Mouse (Mus musculus) intestine, embryonic 14.5 days (tissue): ENCODE measurements at regions not wholly inside any gene's neighbourhood (a gene's known extent, or its start where the extent isn't known, plus 50 kb on each side); places are given as distances from the start of the nearest gene placed in this dataset.
"Not testable (repeated sequence)": the region's sequence is repeated elsewhere in the genome, so short reads cannot be mapped to it uniquely, and the experiment has no call there.

Experiments used
- ATAC-seq: fragments of 200-750 bp; cut with Nextera tagmentation; replicated peaks from 2 replicates; pipeline ENCODE4 v1.8.0; 2017; ENCODE audit warnings: low read depth, moderate number of reproducible peaks, moderate TSS enrichment, moderate library complexity; ENCODE audit not compliant: low FRiP score, low TSS enrichment
- DNase-seq: peaks from one replicate; pipeline ENCODE4 v3.0.0-alpha.2; 2018; ENCODE audit warnings: low spot score
- H3K27ac ChIP-seq: fragments of 300-500 bp; sonication (generic); 2 replicates; pipeline ENCODE4 v1.5.1; 2014; ENCODE audit warnings: low read depth, mild to moderate bottlenecking, control low read depth
- H3K27me3 ChIP-seq: fragments of 300-500 bp; sonication (generic); replicated peaks from 2 replicates; pipeline ENCODE4 v1.6.1; 2014; ENCODE audit warnings: low read length, control low read depth; ENCODE audit not compliant: control insufficient read depth, insufficient read depth
- H3K36me3 ChIP-seq: fragments of 300-500 bp; sonication (generic); 2 replicates; pipeline ENCODE4 v1.6.1; 2014; ENCODE audit warnings: low read length, control low read depth; ENCODE audit not compliant: control insufficient read depth, insufficient read depth
- H3K4me1 ChIP-seq: fragments of 300-500 bp; sonication (generic); replicated peaks from 2 replicates; pipeline ENCODE4 v1.6.1; 2014; ENCODE audit warnings: low read length, control low read depth, mixed read lengths; ENCODE audit not compliant: control insufficient read depth, insufficient read depth
- H3K4me2 ChIP-seq: fragments of 300-500 bp; sonication (generic); 2 replicates; pipeline ENCODE4 v1.6.1; 2014; ENCODE audit warnings: low read length
- H3K4me3 ChIP-seq: fragments of 300-500 bp; sonication (generic); 2 replicates; pipeline ENCODE4 v1.5.1; 2014; ENCODE audit warnings: low read depth, low read length, control low read depth, mixed read lengths
- H3K9ac ChIP-seq: fragments of 300-500 bp; sonication (generic); 2 replicates; pipeline ENCODE4 v1.6.1; 2014; ENCODE audit warnings: mild to moderate bottlenecking, low read length
- H3K9me3 ChIP-seq: fragments of 300-500 bp; sonication (generic); 2 replicates; pipeline ENCODE4 v1.6.1; 2016; ENCODE audit warnings: low read length, control low read depth; ENCODE audit not compliant: control insufficient read depth
- WGBS: fragments of 180-500 bp; shearing (Covaris S2); extraction: QIAGEN DNeasy Blood & Tissue Kit; methylation state at CpG from one replicate; pipeline ENCODE4 v1.1.7; 2014; 5-methylcytosine and 5-hydroxymethylcytosine counted together

GRCm38 (mm10) chr10:66607141-66607540 is 488.8 kb upstream of the Jmjd1c start:
- no peak for ATAC-seq
- no peak overlapping the region for H3K9ac ChIP-seq
- 50% methylated on average over 3 of the region's 3 CpGs for WGBS
- DNase-seq = no peak
- H3K9me3 ChIP-seq = no peaks in the 10 kb centered on the region
- H3K27me3 ChIP-seq = no peaks in the 10 kb centered on the region
- no peak overlapping the region for H3K27ac ChIP-seq
- no peak overlapping the region for H3K4me3 ChIP-seq
- H3K36me3 ChIP-seq = no peaks in the 10 kb centered on the region
- H3K4me2 ChIP-seq = no peak overlapping the region
- H3K4me1 ChIP-seq = no peaks in the 10 kb centered on the region

- no peaks in the 10 kb centered on the region for H3K27me3 ChIP-seq
- whole genome bisulfite sequencing = 24% methylated on average over 3 of the region's 3 CpGs
- peak overlapping the region; percentile 6; the same call in 1 of the 2 replicates for H3K27ac ChIP-seq
- no peak for ATAC-seq
- no peaks in the 10 kb centered on the region for H3K36me3 ChIP-seq
- H3K4me3 ChIP-seq = no peak overlapping the region
- DNase-seq = no peak
- H3K9me3 ChIP-seq = no peaks in the 10 kb centered on the region
- H3K4me2 ChIP-seq = no peak overlapping the region
- no peak overlapping the region for H3K9ac ChIP-seq
- no peaks in the 10 kb centered on the region for H3K4me1 ChIP-seq
These were observed 479.6 kb upstream of the Jmjd1c start for GRCm38 (mm10) chr10:66616280-66616679.

GRCm38 (mm10) chr10:66630996-66631395 is 464.9 kb upstream of the Jmjd1c start:
- ATAC-seq = no peak
- WGBS = 44% methylated on average over 3 of the region's 3 CpGs

GRCm38 (mm10) chr10:66640890-66641847 is 454.8 kb upstream of the Jmjd1c start:
- 77% methylated on average over 24 of the region's 24 CpGs for WGBS
- Histone ChIP-seq H3K4me2 (no peak overlapping the region), H3K27me3 (no peaks in the 10 kb centered on the region), H3K9me3 (no peaks in the 10 kb centered on the region), H3K4me3 (no peak overlapping the region), H3K27ac (no peak overlapping the region), H3K36me3 (no peaks in the 10 kb centered on the region), H3K4me1 (no peaks in the 10 kb centered on the region), H3K9ac (no peak overlapping the region)
- ATAC-seq (no peak), DNase-seq (no peak)

More at GRCm38 (mm10) chr10:66630996-66631395, 464.9 kb upstream of the Jmjd1c start:
- Histone ChIP-seq H3K4me2 (no peak overlapping the region), H3K4me1 (0 out of 2 replicates have a peak, but pooled peaks cover 3% of the 10 kb centered on the region), H3K36me3 (no peaks in the 10 kb centered on the region), H3K4me3 (no peak overlapping the region), H3K9ac (no peak overlapping the region), H3K9me3 (no peaks in the 10 kb centered on the region), H3K27me3 (no peaks in the 10 kb centered on the region), H3K27ac (no peak overlapping the region)
- DNase-seq = no peak

GRCm38 (mm10) chr10:66641966-66642365 is 454.0 kb upstream of the Jmjd1c start:
- DNase-seq = no peak
- ATAC-seq = no peak
- Histone ChIP-seq H3K4me3 (no peak overlapping the region), H3K9me3 (no peaks in the 10 kb centered on the region), H3K36me3 (no peaks in the 10 kb centered on the region), H3K27ac (no peak overlapping the region), H3K27me3 (no peaks in the 10 kb centered on the region), H3K4me1 (no peaks in the 10 kb centered on the region), H3K4me2 (no peak overlapping the region), H3K9ac (no peak overlapping the region)
- WGBS = 86% methylated on average over 6 of the region's 6 CpGs

- Histone ChIP-seq H3K36me3 (no peaks in the 10 kb centered on the region), H3K9ac (no peak overlapping the region), H3K4me1 (no peaks in the 10 kb centered on the region), H3K9me3 (no peaks in the 10 kb centered on the region), H3K4me2 (no peak overlapping the region), H3K4me3 (no peak overlapping the region), H3K27me3 (no peaks in the 10 kb centered on the region), H3K27ac (no peak overlapping the region)
- no peak for ATAC-seq
- DNase-seq = no peak
- 81% methylated on average over 5 of the region's 5 CpGs for WGBS
These were observed 452.8 kb upstream of the Jmjd1c start for GRCm38 (mm10) chr10:66643160-66643559.

GRCm38 (mm10) chr10:66657520-66657919 is 438.4 kb upstream of the Jmjd1c start:
- Histone ChIP-seq H3K4me1 (no peaks in the 10 kb centered on the region), H3K4me3 (no peak overlapping the region), H3K4me2 (no peak overlapping the region), H3K9ac (no peak overlapping the region), H3K27ac (no peak overlapping the region), H3K27me3 (no peaks in the 10 kb centered on the region), H3K36me3 (no peaks in the 10 kb centered on the region), H3K9me3 (no peaks in the 10 kb centered on the region; the same call in 1 of the 2 replicates)
- no peak for ATAC-seq
- no peak for DNase-seq
- 71% methylated on average over 5 of the region's 5 CpGs for WGBS

- H3K4me2 ChIP-seq = no peak overlapping the region
- 55% methylated on average over 6 of the region's 6 CpGs for WGBS
- H3K4me3 ChIP-seq = no peak overlapping the region
- H3K4me1 ChIP-seq = no peaks in the 10 kb centered on the region
- H3K27me3 ChIP-seq = no peaks in the 10 kb centered on the region
- H3K9me3 ChIP-seq = 0 out of 2 replicates have a peak, but pooled peaks cover 5% of the 10 kb centered on the region
- no peaks in the 10 kb centered on the region for H3K36me3 ChIP-seq
- no peak overlapping the region for H3K9ac ChIP-seq
- H3K27ac ChIP-seq = no peak overlapping the region
- DNase-seq (no peak), ATAC-seq (no peak)
These were observed 412.8 kb upstream of the Jmjd1c start for GRCm38 (mm10) chr10:66683160-66683559.

GRCm38 (mm10) chr10:66689196-66689595 is 406.7 kb upstream of the Jmjd1c start:
- H3K4me3 ChIP-seq, H3K4me2 ChIP-seq, H3K27me3 ChIP-seq, ATAC-seq, H3K9ac ChIP-seq, H3K9me3 ChIP-seq, H3K36me3 ChIP-seq, H3K4me1 ChIP-seq, DNase-seq, H3K27ac ChIP-seq: not testable (repeated sequence)
- 63% methylated on average over 2 of the region's 2 CpGs for WGBS
